Mouse (Mus musculus): ENCODE measurements at regions not wholly inside any gene's neighbourhood (a gene's known extent, or its start where the extent isn't known, plus 50 kb on each side); places are given as distances from the start of the nearest gene placed in this dataset.

GRCm38 (mm10) chr9:61842384-61842783, 72.0 kb downstream of the Rplp1 start:
- TF ChIP-seq CTCF (IDR thresholded peaks at IDR 0.05; ENCODE audit: borderline replicate concordance, extremely low read depth, insufficient read depth, insufficient read length): no peak
- TF ChIP-seq POLR2A (IDR thresholded peaks at IDR 0.05; ENCODE audit: borderline replicate concordance, extremely low read depth, insufficient read depth, insufficient read length, poor library complexity, severe bottlenecking): no peak
- DNase-seq (ENCODE audit: low read depth): no peak

- DNase-seq (ENCODE audit: low read depth): no peak
- no peak for TF ChIP-seq CTCF (IDR thresholded peaks at IDR 0.05; ENCODE audit: borderline replicate concordance, extremely low read depth, insufficient read depth, insufficient read length)
- no peak for TF ChIP-seq POLR2A (IDR thresholded peaks at IDR 0.05; ENCODE audit: borderline replicate concordance, extremely low read depth, insufficient read depth, insufficient read length, poor library complexity, severe bottlenecking)
These were observed 73.1 kb downstream of the Rplp1 start for GRCm38 (mm10) chr9:61841222-61841621.

- no peak for DNase-seq (ENCODE audit: low read depth)
- TF ChIP-seq POLR2A (IDR thresholded peaks at IDR 0.05; ENCODE audit: borderline replicate concordance, extremely low read depth, insufficient read depth, insufficient read length, poor library complexity, severe bottlenecking) (no peak), CTCF (IDR thresholded peaks at IDR 0.05; ENCODE audit: borderline replicate concordance, extremely low read depth, insufficient read depth, insufficient read length) (no peak)
These were observed 74.0 kb downstream of the Rplp1 start for GRCm38 (mm10) chr9:61840353-61840752.

- no peak for TF ChIP-seq CTCF (IDR thresholded peaks at IDR 0.05; ENCODE audit: borderline replicate concordance, extremely low read depth, insufficient read depth, insufficient read length)
- no peak for TF ChIP-seq POLR2A (IDR thresholded peaks at IDR 0.05; ENCODE audit: borderline replicate concordance, extremely low read depth, insufficient read depth, insufficient read length, poor library complexity, severe bottlenecking)
- DNase-seq (ENCODE audit: low read depth): no peak
These were observed 81.1 kb downstream of the Rplp1 start for GRCm38 (mm10) chr9:61833226-61833625.

GRCm38 (mm10) chr9:61830236-61830635, 84.1 kb downstream of the Rplp1 start:
- DNase-seq (ENCODE audit: low read depth): peak; percentile 83
- TF ChIP-seq CTCF (IDR thresholded peaks at IDR 0.05; ENCODE audit: borderline replicate concordance, extremely low read depth, insufficient read depth, insufficient read length) (peak; percentile 83), POLR2A (IDR thresholded peaks at IDR 0.05; ENCODE audit: borderline replicate concordance, extremely low read depth, insufficient read depth, insufficient read length, poor library complexity, severe bottlenecking) (no peak)

DNA sequence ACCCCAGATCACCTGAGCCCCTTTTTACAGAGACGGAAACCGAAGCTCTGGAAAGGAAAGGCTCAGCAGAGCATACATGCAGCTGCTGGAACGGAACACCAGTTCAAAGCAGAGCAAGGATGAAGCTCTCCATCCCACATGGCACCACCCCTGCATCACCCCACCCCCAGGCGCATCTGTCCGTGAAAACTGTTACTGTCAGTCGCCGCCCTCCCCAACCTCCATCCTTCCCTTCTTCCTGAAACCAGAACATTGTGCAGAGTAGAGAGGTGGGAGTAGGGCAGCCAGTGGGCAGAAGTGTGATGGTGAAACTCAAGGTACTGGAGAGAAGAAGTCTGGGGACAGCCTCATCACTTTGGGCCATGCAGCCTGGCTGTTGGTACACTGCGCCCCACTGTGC, 84.6 kb downstream of the Rplp1 start:
- no peak for DNase-seq (ENCODE audit: low read depth)

GRCm38 (mm10) chr9:61829301-61829700, 85.0 kb downstream of the Rplp1 start:
- no peak for TF ChIP-seq POLR2A (IDR thresholded peaks at IDR 0.05; ENCODE audit: borderline replicate concordance, extremely low read depth, insufficient read depth, insufficient read length, poor library complexity, severe bottlenecking)
- no peak for TF ChIP-seq CTCF (IDR thresholded peaks at IDR 0.05; ENCODE audit: borderline replicate concordance, extremely low read depth, insufficient read depth, insufficient read length)
- no peak for DNase-seq (ENCODE audit: low read depth)

More for the DNA sequence above, 84.6 kb downstream of the Rplp1 start:
- TF ChIP-seq CTCF (IDR thresholded peaks at IDR 0.05; ENCODE audit: borderline replicate concordance, extremely low read depth, insufficient read depth, insufficient read length) (no peak), POLR2A (IDR thresholded peaks at IDR 0.05; ENCODE audit: borderline replicate concordance, extremely low read depth, insufficient read depth, insufficient read length, poor library complexity, severe bottlenecking) (no peak)

DNA sequence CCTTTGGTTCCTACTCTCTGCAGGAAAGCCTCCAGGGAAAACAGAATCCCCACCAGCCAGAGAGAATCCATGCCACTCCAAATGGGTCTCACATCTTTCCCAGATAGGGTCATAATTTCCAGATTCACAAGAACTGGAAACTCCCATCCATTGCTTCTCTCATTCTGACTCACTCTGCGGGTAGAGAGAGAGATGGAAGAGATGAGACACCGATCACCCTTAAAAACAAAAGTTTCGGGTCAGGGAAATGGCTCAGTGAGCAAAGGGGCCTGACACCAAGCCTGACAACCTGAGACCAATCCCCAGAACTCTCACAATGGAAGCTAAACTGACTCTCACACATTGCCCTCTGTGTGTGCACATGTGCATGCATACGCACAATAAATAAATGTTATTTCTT, 86.6 kb downstream of the Rplp1 start:
- TF ChIP-seq CTCF (IDR thresholded peaks at IDR 0.05; ENCODE audit: borderline replicate concordance, extremely low read depth, insufficient read depth, insufficient read length): no peak
- TF ChIP-seq POLR2A (IDR thresholded peaks at IDR 0.05; ENCODE audit: borderline replicate concordance, extremely low read depth, insufficient read depth, insufficient read length, poor library complexity, severe bottlenecking): no peak
- no peak for DNase-seq (ENCODE audit: low read depth)

GRCm38 (mm10) chr9:61827014-61827413, 87.3 kb downstream of the Rplp1 start:
- DNase-seq (ENCODE audit: low read depth): no peak
- TF ChIP-seq CTCF (IDR thresholded peaks at IDR 0.05; ENCODE audit: borderline replicate concordance, extremely low read depth, insufficient read depth, insufficient read length): no peak
- no peak for TF ChIP-seq POLR2A (IDR thresholded peaks at IDR 0.05; ENCODE audit: borderline replicate concordance, extremely low read depth, insufficient read depth, insufficient read length, poor library complexity, severe bottlenecking)

DNA sequence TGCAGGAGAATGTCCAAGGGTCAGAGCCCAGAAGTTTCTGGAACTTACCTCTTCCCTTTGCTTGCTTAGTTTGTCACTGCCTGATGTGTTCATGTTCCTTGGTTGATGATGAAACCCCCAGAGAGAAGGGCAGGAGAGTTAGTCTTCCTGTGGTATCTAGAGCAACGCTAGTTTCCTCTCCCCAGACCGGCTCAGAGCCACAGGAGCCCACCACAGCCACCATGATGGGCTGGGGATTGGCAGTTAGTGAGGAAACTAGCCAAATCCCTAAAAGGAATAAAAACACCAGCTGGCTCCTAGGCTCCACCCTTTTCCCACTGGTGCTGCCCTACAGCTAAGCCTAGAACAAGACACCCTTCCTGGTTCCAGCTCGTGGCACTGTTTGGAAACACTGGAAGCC, 87.9 kb downstream of the Rplp1 start:
- DNase-seq (ENCODE audit: low read depth): peak; percentile 47
- TF ChIP-seq POLR2A (IDR thresholded peaks at IDR 0.05; ENCODE audit: borderline replicate concordance, extremely low read depth, insufficient read depth, insufficient read length, poor library complexity, severe bottlenecking) (no peak), CTCF (IDR thresholded peaks at IDR 0.05; ENCODE audit: borderline replicate concordance, extremely low read depth, insufficient read depth, insufficient read length) (no peak)

GRCm38 (mm10) chr9:61825804-61826203, 88.5 kb downstream of the Rplp1 start:
- DNase-seq (ENCODE audit: low read depth): no peak
- TF ChIP-seq POLR2A (IDR thresholded peaks at IDR 0.05; ENCODE audit: borderline replicate concordance, extremely low read depth, insufficient read depth, insufficient read length, poor library complexity, severe bottlenecking): no peak
- no peak for TF ChIP-seq CTCF (IDR thresholded peaks at IDR 0.05; ENCODE audit: borderline replicate concordance, extremely low read depth, insufficient read depth, insufficient read length)

GRCm38 (mm10) chr9:61819836-61820235, 94.5 kb downstream of the Rplp1 start:
- no peak for TF ChIP-seq POLR2A (IDR thresholded peaks at IDR 0.05; ENCODE audit: borderline replicate concordance, extremely low read depth, insufficient read depth, insufficient read length, poor library complexity, severe bottlenecking)
- no peak for TF ChIP-seq CTCF (IDR thresholded peaks at IDR 0.05; ENCODE audit: borderline replicate concordance, extremely low read depth, insufficient read depth, insufficient read length)
- no peak for DNase-seq (ENCODE audit: low read depth)

All from brain, embryonic 14.5 days (tissue).